Mouse (Mus musculus): ENCODE measurements around the gene Xxylt1.

DNA sequence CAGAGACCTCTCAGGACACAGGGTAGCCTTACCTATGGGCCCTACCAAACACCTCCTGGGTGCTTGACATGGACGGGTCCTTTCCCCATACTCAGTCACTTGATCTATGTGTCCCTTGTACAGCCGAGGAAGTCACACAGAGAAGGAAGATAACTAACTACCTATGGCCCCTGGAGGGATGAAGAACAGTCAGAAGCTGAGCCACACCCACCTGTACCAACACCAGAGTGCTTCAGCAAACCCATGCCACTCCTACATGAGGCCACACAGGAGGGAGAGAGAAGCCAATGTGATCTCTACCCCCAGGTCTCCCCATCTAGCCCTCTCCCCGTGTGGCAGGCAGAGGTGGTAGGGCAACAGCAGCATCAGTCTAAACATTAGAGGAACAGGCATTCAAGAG lies 18.3 kb downstream of the Xxylt1 start:
- no peak for TF ChIP-seq CTCF (IDR thresholded peaks at IDR 0.05; ENCODE audit: borderline replicate concordance, insufficient read depth, low read depth, low read length)
- TF ChIP-seq POLR2A (IDR thresholded peaks at IDR 0.05; ENCODE audit: borderline replicate concordance, insufficient read depth, low read length), result no peak
